Mouse (Mus musculus) CD4-positive naive resting alpha-beta T cell, adult 76 days (primary cell): ENCODE data around the gene Ppp1r15b. TPM values are rescaled to one million over a fixed set of nuclear protein-coding genes. Genes with fewer than 3 reads are reported as not detected.

Experiments used
- total RNA-seq: library from RNA; stranded (reverse); gene quantifications from one replicate; pipeline ENCODE4 v1.2.4, GENCODE M21; 2023

Gene Ppp1r15b
- 118 TPM for total RNA-seq

DNA sequence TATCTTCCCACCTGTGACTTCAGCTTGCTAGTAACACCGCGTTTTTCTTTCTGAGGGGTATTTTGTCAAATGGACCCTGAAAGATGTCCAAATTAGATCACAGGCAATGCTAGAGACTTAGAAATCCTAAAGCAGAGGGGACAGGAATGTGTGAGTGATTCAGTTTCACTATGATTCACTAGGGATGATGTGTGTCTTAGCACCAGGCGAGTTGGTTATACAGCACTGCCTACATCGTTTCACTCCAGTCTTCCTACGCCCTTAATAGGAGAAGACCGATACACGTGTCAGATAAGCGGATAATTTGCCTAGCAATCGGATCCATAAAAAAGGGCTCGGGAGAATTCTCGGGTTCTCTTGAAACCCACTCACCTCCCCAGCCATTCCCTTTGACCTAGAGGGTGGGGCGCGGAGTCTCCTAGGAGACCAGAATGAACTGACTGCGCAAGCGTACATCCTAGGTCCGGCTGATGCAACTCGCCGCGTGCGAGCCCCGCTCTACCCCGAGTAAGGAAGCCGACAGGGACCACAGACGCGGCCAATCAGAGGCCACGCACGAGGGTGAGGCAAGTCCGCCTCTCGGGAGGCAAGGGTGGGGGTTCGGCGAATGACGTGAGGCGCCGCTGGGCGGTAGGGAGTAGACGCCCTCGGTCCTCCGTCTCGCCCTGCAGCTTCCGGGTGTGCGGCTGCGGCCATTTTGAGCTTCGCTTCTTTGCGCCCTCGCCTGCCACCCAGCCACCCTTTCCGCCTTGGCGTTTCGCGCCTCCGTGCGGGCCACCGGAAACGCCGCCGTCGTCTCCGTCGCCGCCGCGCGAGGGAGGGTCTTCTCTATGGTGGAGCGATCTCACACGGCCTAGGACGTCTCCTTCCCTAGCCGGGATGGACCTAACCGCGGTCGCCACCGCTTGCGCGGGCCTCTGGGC, at the start of gene Ppp1r15b:
Gene Ppp1r15b, plus strand, starts transcription at position 506 of the 923 bp plus-strand sequence.

GRCm38 (mm10) chr1:133163820-133164431, 33.0 kb downstream of the Ppp1r15b start, which contains the start of gene Plekha6:
TSS of gene Plekha6 (plus strand) at chr1:133164210.

Other genes with a start within 250 kb of the Ppp1r15b start
- gene Mdm4, start 100.6 kb upstream of the Ppp1r15b start, total RNA-seq: 291 TPM
- 13.0 TPM for gene Pik3c2b, start 85.5 kb upstream of the Ppp1r15b start, total RNA-seq
- gene Plekha6, start 33.1 kb downstream of the Ppp1r15b start, total RNA-seq: 3.3 TPM
- gene Golt1a, start 178.7 kb downstream of the Ppp1r15b start, total RNA-seq: not detected
- gene Kiss1, start 190.7 kb downstream of the Ppp1r15b start, total RNA-seq: not detected
- gene Ren1, start 219.4 kb downstream of the Ppp1r15b start, total RNA-seq: not detected
- gene Etnk2, start 232.4 kb downstream of the Ppp1r15b start, total RNA-seq: not detected